Mouse (Mus musculus): Measurements from ENCODE around the gene Pgm2l1.

DNA sequence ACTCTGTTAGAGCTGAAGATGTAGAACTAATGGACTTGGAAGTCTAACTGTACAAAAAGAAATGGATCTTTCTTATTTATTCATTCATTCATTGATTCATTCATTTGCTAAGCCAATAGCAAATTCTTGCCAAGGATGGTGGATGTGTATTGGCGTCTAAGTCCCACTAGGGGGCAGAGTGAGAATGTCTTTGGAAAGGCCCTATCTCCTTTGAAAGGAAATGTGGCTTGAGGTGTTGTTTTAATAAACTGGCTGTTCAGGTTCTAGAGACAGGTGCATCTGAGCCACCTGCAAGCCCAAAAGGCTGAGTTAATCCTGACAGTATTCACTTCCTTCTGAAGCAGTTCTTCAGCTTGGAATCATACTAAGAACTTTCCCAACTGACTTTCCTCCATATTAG lies 52.6 kb downstream of the Pgm2l1 start:
- TF ChIP-seq CTCF (IDR thresholded peaks at IDR 0.05; ENCODE audit: borderline replicate concordance, control insufficient read depth, extremely low read depth, insufficient read depth, low read length, poor library complexity) (no peak), POLR2A (IDR thresholded peaks at IDR 0.05; ENCODE audit: control insufficient read depth, extremely low read depth, insufficient read depth, low read length, poor library complexity) (no peak)
